Mouse (Mus musculus) neural tube, embryonic 13.5 days (tissue): ENCODE results near the gene Usp34. TPM values are rescaled to one million over a fixed set of nuclear protein-coding genes. Genes with fewer than 3 reads are reported as not detected.

Source experiments
- ATAC-seq: fragments of 200-750 bp; cut with Nextera tagmentation; 2 replicates; pipeline ENCODE4 v1.8.0; 2017; ENCODE audit warnings: low read depth, mild to moderate bottlenecking, moderate TSS enrichment, moderate library complexity
- H3K27ac ChIP-seq: fragments of 300-500 bp; sonication (generic); replicated peaks from 2 replicates; pipeline ENCODE4 v1.5.1; 2015; ENCODE audit warnings: moderate library complexity, mild to moderate bottlenecking, inconsistent platforms
- H3K27me3 ChIP-seq: fragments of 300-500 bp; sonication (generic); 2 replicates; pipeline ENCODE4 v1.6.1; 2015; ENCODE audit warnings: mild to moderate bottlenecking, inconsistent platforms
- H3K36me3 ChIP-seq: fragments of 300-500 bp; sonication (generic); 2 replicates; pipeline ENCODE4 v1.6.1; 2015; ENCODE audit warnings: mild to moderate bottlenecking, inconsistent platforms
- H3K4me1 ChIP-seq: fragments of 300-500 bp; sonication (generic); replicated peaks from 2 replicates; pipeline ENCODE4 v1.6.1; 2015; ENCODE audit warnings: inconsistent platforms
- H3K4me2 ChIP-seq: fragments of 300-500 bp; sonication (generic); 2 replicates; pipeline ENCODE4 v1.6.1; 2015; ENCODE audit warnings: inconsistent platforms, mild to moderate bottlenecking, moderate library complexity
- H3K4me3 ChIP-seq: fragments of 300-500 bp; sonication (generic); 2 replicates; pipeline ENCODE4 v1.5.1; 2015; ENCODE audit warnings: mild to moderate bottlenecking, inconsistent platforms
- H3K9ac ChIP-seq: fragments of 300-500 bp; sonication (generic); 2 replicates; pipeline ENCODE4 v1.6.1; 2015; ENCODE audit warnings: moderate library complexity, mild to moderate bottlenecking, inconsistent platforms
- H3K9me3 ChIP-seq: fragments of 300-500 bp; sonication (generic); 2 replicates; pipeline ENCODE4 v1.6.1; 2016; ENCODE audit warnings: inconsistent platforms
- WGBS: fragments of 180-500 bp; shearing (Covaris S2); methylation state at CpG from one replicate; pipeline ENCODE4 v1.1.7; 2015; 5-methylcytosine and 5-hydroxymethylcytosine counted together
- polyA plus RNA-seq: library from polyadenylated mRNA; unstranded; fragments of >200 nt; fragmentation: Nextera tagmentation; extraction: Ambion mirVana; gene quantifications from 2 replicates; pipeline ENCODE4 v1.2.1, GENCODE M21; 2015

The Usp34 gene
- polyA plus RNA-seq, 1 experiment from 2014 or later: 27.3 TPM

- Histone ChIP-seq H3K4me1 (no peaks in the 10 kb centered on the region), H3K9me3 (no peaks in the 10 kb centered on the region), H3K36me3 (peaks cover 45% of the 10 kb centered on the region), H3K4me2 (no peak overlapping the region), H3K4me3 (no peak overlapping the region), H3K9ac (no peak overlapping the region), H3K27ac (no peak overlapping the region), H3K27me3 (no peaks in the 10 kb centered on the region)
- no peak for ATAC-seq
- 91% methylated on average over 3 of the region's 3 CpGs for WGBS
Observed at GRCm38 (mm10) chr11:23364348-23364747, 57.7 kb downstream of the Usp34 start.

- Histone ChIP-seq H3K27me3 (no peaks in the 10 kb centered on the region), H3K9ac (no peak overlapping the region), H3K27ac (no peak overlapping the region), H3K4me2 (no peak overlapping the region), H3K4me1 (no peaks in the 10 kb centered on the region), H3K36me3 (peaks cover 48% of the 10 kb centered on the region), H3K4me3 (no peak overlapping the region), H3K9me3 (no peaks in the 10 kb centered on the region)
- no peak for ATAC-seq
- WGBS: 91% methylated on average over 4 of the region's 4 CpGs
Observed at GRCm38 (mm10) chr11:23372032-23372431, 65.3 kb downstream of the Usp34 start.

GRCm38 (mm10) chr11:23372490-23372889 lies 65.8 kb downstream of the Usp34 start:
- H3K4me1 ChIP-seq: no peaks in the 10 kb centered on the region
- H3K4me3 ChIP-seq: no peak overlapping the region
- H3K27ac ChIP-seq: no peak overlapping the region
- no peaks in the 10 kb centered on the region for H3K9me3 ChIP-seq
- no peak for ATAC-seq
- no peak overlapping the region for H3K9ac ChIP-seq
- no peaks in the 10 kb centered on the region for H3K27me3 ChIP-seq
- H3K36me3 ChIP-seq: peaks cover 52% of the 10 kb centered on the region
- no peak overlapping the region for H3K4me2 ChIP-seq

GRCm38 (mm10) chr11:23380055-23380454 lies 73.4 kb downstream of the Usp34 start:
- no peak overlapping the region for H3K4me3 ChIP-seq
- H3K9me3 ChIP-seq: no peaks in the 10 kb centered on the region
- ATAC-seq: no peak
- 90% methylated on average over 2 of the region's 2 CpGs for WGBS
- H3K4me1 ChIP-seq: no peaks in the 10 kb centered on the region
- H3K27me3 ChIP-seq: no peaks in the 10 kb centered on the region
- H3K9ac ChIP-seq: no peak overlapping the region
- no peak overlapping the region for H3K27ac ChIP-seq
- H3K4me2 ChIP-seq: no peak overlapping the region
- H3K36me3 ChIP-seq: peaks cover 42% of the 10 kb centered on the region

GRCm38 (mm10) chr11:23380595-23380994 lies 73.9 kb downstream of the Usp34 start:
- no peak overlapping the region for H3K4me3 ChIP-seq
- no peak overlapping the region for H3K4me2 ChIP-seq
- peaks cover 37% of the 10 kb centered on the region for H3K36me3 ChIP-seq
- WGBS: 85% methylated on average over 3 of the region's 3 CpGs
- H3K27ac ChIP-seq: no peak overlapping the region
- no peaks in the 10 kb centered on the region for H3K4me1 ChIP-seq
- no peak for ATAC-seq
- H3K9me3 ChIP-seq: no peaks in the 10 kb centered on the region
- no peaks in the 10 kb centered on the region for H3K27me3 ChIP-seq
- H3K9ac ChIP-seq: no peak overlapping the region

- H3K27ac ChIP-seq: no peak overlapping the region
- ATAC-seq: no peak
- H3K4me3 ChIP-seq: no peak overlapping the region
- no peak overlapping the region for H3K9ac ChIP-seq
- no peaks in the 10 kb centered on the region for H3K4me1 ChIP-seq
- WGBS: 90% methylated on average over 1 of the region's 1 CpGs
- no peaks in the 10 kb centered on the region for H3K27me3 ChIP-seq
- no peak overlapping the region for H3K4me2 ChIP-seq
- H3K9me3 ChIP-seq: no peaks in the 10 kb centered on the region
- H3K36me3 ChIP-seq: peaks cover 27% of the 10 kb centered on the region
Observed at GRCm38 (mm10) chr11:23382787-23383186, 76.1 kb downstream of the Usp34 start.

DNA sequence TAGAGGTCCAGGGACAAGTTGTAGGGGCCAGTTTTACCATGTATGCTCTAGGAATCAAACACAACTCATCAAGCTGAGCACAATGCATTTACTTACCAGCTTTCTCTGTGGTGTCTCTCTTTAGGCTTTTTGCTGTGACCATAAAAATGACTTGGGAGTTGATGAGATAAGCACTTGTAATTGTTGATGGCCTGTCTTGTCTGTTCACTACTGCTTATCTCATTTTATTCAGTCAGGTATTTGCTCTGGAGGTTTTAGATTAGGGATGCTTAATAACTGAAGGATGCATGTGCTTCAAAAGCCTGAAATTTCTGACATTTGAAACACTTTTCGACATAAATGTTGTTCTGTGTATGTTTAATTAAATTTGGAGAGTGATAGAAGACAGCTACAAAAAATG lies 83.0 kb downstream of the Usp34 start:
- Histone ChIP-seq H3K36me3 (peaks cover 41% of the 10 kb centered on the region), H3K4me3 (no peak overlapping the region), H3K9me3 (no peaks in the 10 kb centered on the region), H3K4me1 (no peaks in the 10 kb centered on the region), H3K27ac (no peak overlapping the region), H3K9ac (no peak overlapping the region), H3K4me2 (no peak overlapping the region), H3K27me3 (no peaks in the 10 kb centered on the region)
- no peak for ATAC-seq
- 100% methylated on average over 1 of the region's 1 CpGs for WGBS

DNA sequence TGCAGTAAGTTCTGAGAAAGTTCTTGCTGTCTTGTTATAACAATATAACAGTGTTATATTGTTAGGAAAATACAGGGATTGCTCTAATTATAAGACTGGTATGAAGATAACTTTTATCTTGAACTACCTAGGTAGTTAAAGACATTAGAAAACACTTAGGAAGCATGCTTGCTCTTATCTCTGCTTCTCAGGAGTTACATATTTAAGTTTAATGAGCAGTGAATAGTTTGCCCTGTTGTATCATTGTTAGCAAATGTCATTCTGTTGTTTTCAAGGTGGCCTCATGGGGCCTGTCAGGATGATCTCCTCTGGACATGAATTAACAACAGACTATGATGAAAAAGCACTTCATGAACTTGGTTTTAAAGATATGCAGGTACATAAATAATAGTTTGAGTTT lies 85.9 kb downstream of the Usp34 start:
- peaks cover 59% of the 10 kb centered on the region for H3K36me3 ChIP-seq
- no peak overlapping the region for H3K9ac ChIP-seq

GRCm38 (mm10) chr11:23396608-23397007 lies 89.9 kb downstream of the Usp34 start:
- Histone ChIP-seq H3K4me3 (no peak overlapping the region), H3K27ac (no peak overlapping the region), H3K9me3 (no peaks in the 10 kb centered on the region), H3K9ac (no peak overlapping the region), H3K36me3 (peaks cover 58% of the 10 kb centered on the region), H3K4me1 (no peaks in the 10 kb centered on the region), H3K4me2 (no peak overlapping the region), H3K27me3 (no peaks in the 10 kb centered on the region)
- no peak for ATAC-seq
- 91% methylated on average over 4 of the region's 4 CpGs for WGBS

More for the DNA sequence above, 85.9 kb downstream of the Usp34 start:
- H3K27ac ChIP-seq: no peak overlapping the region
- H3K9me3 ChIP-seq: no peaks in the 10 kb centered on the region
- H3K27me3 ChIP-seq: no peaks in the 10 kb centered on the region
- no peaks in the 10 kb centered on the region for H3K4me1 ChIP-seq
- ATAC-seq: no peak
- H3K4me3 ChIP-seq: no peak overlapping the region
- no peak overlapping the region for H3K4me2 ChIP-seq

GRCm38 (mm10) chr11:23400978-23401776 lies 94.5 kb downstream of the Usp34 start:
- Histone ChIP-seq H3K9ac (no peak overlapping the region), H3K4me3 (no peak overlapping the region), H3K4me2 (no peak overlapping the region), H3K27ac (no peak overlapping the region), H3K36me3 (peaks cover 53% of the 10 kb centered on the region), H3K9me3 (no peaks in the 10 kb centered on the region), H3K4me1 (no peaks in the 10 kb centered on the region), H3K27me3 (no peaks in the 10 kb centered on the region)
- 91% methylated on average over 12 of the region's 12 CpGs for WGBS
- no peak for ATAC-seq

GRCm38 (mm10) chr11:23428301-23428700 lies 121.6 kb downstream of the Usp34 start:
- no peak overlapping the region for H3K4me3 ChIP-seq
- H3K36me3 ChIP-seq: peaks cover 61% of the 10 kb centered on the region
- no peak overlapping the region for H3K27ac ChIP-seq
- H3K9me3 ChIP-seq: no peaks in the 10 kb centered on the region
- H3K4me1 ChIP-seq: no peaks in the 10 kb centered on the region
- no peak overlapping the region for H3K9ac ChIP-seq
- H3K4me2 ChIP-seq: no peak overlapping the region
- 94% methylated on average over 6 of the region's 6 CpGs for WGBS
- H3K27me3 ChIP-seq: no peaks in the 10 kb centered on the region
- ATAC-seq: no peak

- Histone ChIP-seq H3K27ac (no peak overlapping the region), H3K9ac (no peak overlapping the region), H3K36me3 (peaks cover 74% of the 10 kb centered on the region), H3K4me2 (no peak overlapping the region), H3K4me1 (no peaks in the 10 kb centered on the region), H3K27me3 (no peaks in the 10 kb centered on the region), H3K4me3 (no peak overlapping the region), H3K9me3 (no peaks in the 10 kb centered on the region)
- no peak for ATAC-seq
- 89% methylated on average over 2 of the region's 2 CpGs for WGBS
Observed at GRCm38 (mm10) chr11:23430013-23430412, 123.3 kb downstream of the Usp34 start.

GRCm38 (mm10) chr11:23436076-23436475 lies 129.4 kb downstream of the Usp34 start:
- ATAC-seq: no peak
- no peak overlapping the region for H3K4me2 ChIP-seq
- no peak overlapping the region for H3K27ac ChIP-seq
- no peak overlapping the region for H3K9ac ChIP-seq
- peaks cover 78% of the 10 kb centered on the region for H3K36me3 ChIP-seq
- no peaks in the 10 kb centered on the region for H3K4me1 ChIP-seq
- 84% methylated on average over 2 of the region's 2 CpGs for WGBS
- H3K27me3 ChIP-seq: no peaks in the 10 kb centered on the region
- no peak overlapping the region for H3K4me3 ChIP-seq
- no peaks in the 10 kb centered on the region for H3K9me3 ChIP-seq
